Mouse (Mus musculus): ENCODE results near the gene Ifitm10. TPM values are rescaled to one million over a fixed set of nuclear protein-coding genes. Genes with fewer than 3 reads are reported as not detected.

Gene Ifitm10
- polyA plus RNA-seq, 1 experiment from 2014 or later, result 12.5 TPM

- Histone ChIP-seq H3K36me3 (peaks cover 26% of the 10 kb centered on the region), H3K9me3 (no peaks in the 10 kb centered on the region), H3K27ac (peak overlapping the region; percentile 90), H3K27me3 (ENCODE audit: insufficient read depth, poor library complexity, severe bottlenecking) (no peaks in the 10 kb centered on the region), H3K4me1 (peaks cover 31% of the 10 kb centered on the region), H3K4me3 (peak overlapping the region; percentile 90)
- no peak for DNase-seq (ENCODE audit: low spot score)
- 94% methylated on average over 1 of the region's 1 CpGs for WGBS
These were observed 14.6 kb upstream of the Ifitm10 start for GRCm38 (mm10) chr7:142388198-142388597.

GRCm38 (mm10) chr7:142387419-142388148 is 14.0 kb upstream of the Ifitm10 start, which contains the start of gene Ctsd:
Gene Ctsd (minus strand): TSS chr7:142388038.
- no peaks in the 10 kb centered on the region for H3K9me3 ChIP-seq
- peak within 1 kb of the TSS; percentile 90 for H3K27ac ChIP-seq
- H3K4me1 ChIP-seq, result peaks cover 25% of the 10 kb centered on the region
- peak; percentile 99 for DNase-seq (ENCODE audit: low spot score)
- H3K4me3 ChIP-seq, result peak within 1 kb of the TSS; percentile 90
- under 1% methylated on average over 55 of the region's 55 CpGs for WGBS
- no peaks in the 10 kb centered on the region for H3K27me3 ChIP-seq (ENCODE audit: insufficient read depth, poor library complexity, severe bottlenecking)
- peaks cover 32% of the 10 kb centered on the region for H3K36me3 ChIP-seq

GRCm38 (mm10) chr7:142386621-142387201 is 13.2 kb upstream of the Ifitm10 start:
- H3K4me3 ChIP-seq, result peak overlapping the region; percentile 90
- WGBS, result 54% methylated on average over 6 of the region's 6 CpGs
- no peaks in the 10 kb centered on the region for H3K27me3 ChIP-seq (ENCODE audit: insufficient read depth, poor library complexity, severe bottlenecking)
- no peak for DNase-seq (ENCODE audit: low spot score)
- H3K4me1 ChIP-seq, result peaks cover 28% of the 10 kb centered on the region
- H3K9me3 ChIP-seq, result no peaks in the 10 kb centered on the region
- H3K36me3 ChIP-seq, result peaks cover 40% of the 10 kb centered on the region
- H3K27ac ChIP-seq, result peak overlapping the region; percentile 90

- peaks cover 28% of the 10 kb centered on the region for H3K4me1 ChIP-seq
- H3K9me3 ChIP-seq, result no peaks in the 10 kb centered on the region
- no peak for DNase-seq (ENCODE audit: low spot score)
- H3K27me3 ChIP-seq (ENCODE audit: insufficient read depth, poor library complexity, severe bottlenecking), result no peaks in the 10 kb centered on the region
- peaks cover 49% of the 10 kb centered on the region for H3K36me3 ChIP-seq
- 90% methylated on average over 3 of the region's 3 CpGs for WGBS
- H3K4me3 ChIP-seq, result peak overlapping the region; percentile 90
- H3K27ac ChIP-seq, result peak overlapping the region; percentile 90
These were observed 12.3 kb upstream of the Ifitm10 start for GRCm38 (mm10) chr7:142385742-142386403.

- peaks cover 64% of the 10 kb centered on the region for H3K36me3 ChIP-seq
- 80% methylated on average over 10 of the region's 10 CpGs for WGBS
- H3K4me1 ChIP-seq, result peaks cover 29% of the 10 kb centered on the region
- no peaks in the 10 kb centered on the region for H3K9me3 ChIP-seq
- no peak overlapping the region for H3K4me3 ChIP-seq
- H3K27me3 ChIP-seq (ENCODE audit: insufficient read depth, poor library complexity, severe bottlenecking), result no peaks in the 10 kb centered on the region
- H3K27ac ChIP-seq, result no peak overlapping the region
- no peak for DNase-seq (ENCODE audit: low spot score)
These were observed 10.8 kb upstream of the Ifitm10 start for GRCm38 (mm10) chr7:142384306-142384705.

- no peak for DNase-seq (ENCODE audit: low spot score)
- Histone ChIP-seq H3K4me3 (no peak within 1 kb of the TSS), H3K4me1 (peaks cover 32% of the 10 kb centered on the region), H3K9me3 (no peaks in the 10 kb centered on the region), H3K27ac (no peak within 1 kb of the TSS), H3K27me3 (ENCODE audit: insufficient read depth, poor library complexity, severe bottlenecking) (no peaks in the 10 kb centered on the region), H3K36me3 (peaks cover 81% of the 10 kb centered on the region)
- WGBS, result 95% methylated on average over 5 of the region's 5 CpGs
These were observed 9.0 kb upstream of the Ifitm10 start, which contains the start of gene Gm49369 for GRCm38 (mm10) chr7:142382567-142382966. Gene Gm49369 (minus strand): TSS chr7:142382667.

GRCm38 (mm10) chr7:142381175-142381574 is 7.6 kb upstream of the Ifitm10 start:
- Histone ChIP-seq H3K27me3 (ENCODE audit: insufficient read depth, poor library complexity, severe bottlenecking) (no peaks in the 10 kb centered on the region), H3K9me3 (no peaks in the 10 kb centered on the region), H3K36me3 (peaks cover 95% of the 10 kb centered on the region), H3K4me3 (no peak overlapping the region), H3K27ac (no peak overlapping the region), H3K4me1 (peaks cover 20% of the 10 kb centered on the region)
- 75% methylated on average over 4 of the region's 4 CpGs for WGBS
- no peak for DNase-seq (ENCODE audit: low spot score)

- no peak overlapping the region for H3K4me3 ChIP-seq
- WGBS, result 60% methylated on average over 6 of the region's 6 CpGs
- H3K36me3 ChIP-seq, result peaks cover 87% of the 10 kb centered on the region
- H3K27me3 ChIP-seq (ENCODE audit: insufficient read depth, poor library complexity, severe bottlenecking), result no peaks in the 10 kb centered on the region
- DNase-seq (ENCODE audit: low spot score), result no peak
- H3K9me3 ChIP-seq, result no peaks in the 10 kb centered on the region
- peaks cover 22% of the 10 kb centered on the region for H3K4me1 ChIP-seq
- H3K27ac ChIP-seq, result peak overlapping the region; percentile 7; the same call in 1 of the 2 replicates
These were observed 5.6 kb upstream of the Ifitm10 start for GRCm38 (mm10) chr7:142379186-142379585.

GRCm38 (mm10) chr7:142377233-142377925 is 3.8 kb upstream of the Ifitm10 start:
- H3K4me1 ChIP-seq, result peaks cover 36% of the 10 kb centered on the region
- peak overlapping the region; percentile 70; the same call in 1 of the 2 replicates for H3K27ac ChIP-seq
- H3K36me3 ChIP-seq, result peaks cover 69% of the 10 kb centered on the region
- WGBS, result 73% methylated on average over 14 of the region's 14 CpGs
- H3K27me3 ChIP-seq (ENCODE audit: insufficient read depth, poor library complexity, severe bottlenecking), result peaks cover 13% of the 10 kb centered on the region
- DNase-seq (ENCODE audit: low spot score), result no peak
- no peaks in the 10 kb centered on the region for H3K9me3 ChIP-seq
- no peak overlapping the region for H3K4me3 ChIP-seq

- Histone ChIP-seq H3K36me3 (peaks cover 56% of the 10 kb centered on the region), H3K27ac (peak overlapping the region; percentile 23; the same call in 1 of the 2 replicates), H3K4me3 (no peak overlapping the region), H3K4me1 (peaks cover 44% of the 10 kb centered on the region), H3K27me3 (ENCODE audit: insufficient read depth, poor library complexity, severe bottlenecking) (peaks cover 25% of the 10 kb centered on the region), H3K9me3 (no peaks in the 10 kb centered on the region)
- DNase-seq (ENCODE audit: low spot score), result no peak
- WGBS, result 84% methylated on average over 4 of the region's 4 CpGs
These were observed 2.5 kb upstream of the Ifitm10 start for GRCm38 (mm10) chr7:142376096-142376495.

GRCm38 (mm10) chr7:142375261-142375724 is 1.7 kb upstream of the Ifitm10 start:
- Histone ChIP-seq H3K9me3 (no peaks in the 10 kb centered on the region), H3K27me3 (ENCODE audit: insufficient read depth, poor library complexity, severe bottlenecking) (peaks cover 33% of the 10 kb centered on the region), H3K4me3 (no peak overlapping the region), H3K4me1 (peaks cover 52% of the 10 kb centered on the region), H3K36me3 (peaks cover 48% of the 10 kb centered on the region), H3K27ac (no peak overlapping the region)
- DNase-seq (ENCODE audit: low spot score), result no peak
- WGBS, result 79% methylated on average over 6 of the region's 6 CpGs

GRCm38 (mm10) chr7:142374413-142375015 is 961 bp upstream of the Ifitm10 start:
- no peak for DNase-seq (ENCODE audit: low spot score)
- no peaks in the 10 kb centered on the region for H3K9me3 ChIP-seq
- peaks cover 59% of the 10 kb centered on the region for H3K4me1 ChIP-seq
- 75% methylated on average over 5 of the region's 5 CpGs for WGBS
- H3K27ac ChIP-seq, result peak overlapping the region; percentile 56
- H3K36me3 ChIP-seq, result peaks cover 40% of the 10 kb centered on the region
- H3K4me3 ChIP-seq, result no peak overlapping the region
- peaks cover 41% of the 10 kb centered on the region for H3K27me3 ChIP-seq (ENCODE audit: insufficient read depth, poor library complexity, severe bottlenecking)
